ENCODE assay signal across 10 mouse cellular contexts in the genomic region with DNA sequence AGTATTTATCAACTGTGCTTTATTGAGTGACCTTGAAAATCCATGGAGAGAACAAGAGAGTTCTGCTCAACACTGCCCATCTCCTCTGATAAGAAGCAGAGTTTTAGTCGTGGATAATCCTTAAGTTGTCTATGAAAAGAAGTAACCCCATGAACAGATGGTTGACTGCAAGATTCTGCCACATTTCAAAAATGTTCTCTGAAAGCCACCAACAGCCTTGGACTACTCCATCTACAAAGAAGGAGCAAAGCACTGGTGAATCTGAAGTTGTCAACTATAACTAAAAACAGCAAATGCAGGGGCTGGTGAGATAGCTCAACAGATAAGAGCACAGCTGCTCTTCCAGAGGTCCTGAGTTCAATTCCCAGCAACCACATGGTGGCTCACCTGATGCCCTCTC.
"Had no signal": no experiment of that assay in that cellular context is flagged by ENCODE, and none has a peak within 500 bp of the region (broad histone marks: within the 10 kb centered on the region; RNA-seq: fewer than 3 reads in every experiment).

No protein-coding gene starts in this region.

- DNase-seq: kidney, adult 18-20 months; kidney, postnatal 10 days; kidney, postnatal 4 days; liver; liver, embryonic 13.5 days; liver, postnatal 0 days; lung, postnatal 14 days; midbrain, embryonic 14.5 days; thymus, postnatal 4 days had no signal

- ATAC-seq: intestine, embryonic 15.5 days; liver, postnatal 0 days had no signal
